Mouse (Mus musculus): Measurements from ENCODE around the gene Anxa6. TPM values are rescaled to one million over a fixed set of nuclear protein-coding genes. Genes with fewer than 3 reads are reported as not detected.
"Not testable (repeated sequence)": the region's sequence is repeated elsewhere in the genome, so short reads cannot be mapped to it uniquely, and the experiment has no call there.

Gene Anxa6
- polyA plus RNA-seq, 1 experiment = 30.5 TPM

DNA sequence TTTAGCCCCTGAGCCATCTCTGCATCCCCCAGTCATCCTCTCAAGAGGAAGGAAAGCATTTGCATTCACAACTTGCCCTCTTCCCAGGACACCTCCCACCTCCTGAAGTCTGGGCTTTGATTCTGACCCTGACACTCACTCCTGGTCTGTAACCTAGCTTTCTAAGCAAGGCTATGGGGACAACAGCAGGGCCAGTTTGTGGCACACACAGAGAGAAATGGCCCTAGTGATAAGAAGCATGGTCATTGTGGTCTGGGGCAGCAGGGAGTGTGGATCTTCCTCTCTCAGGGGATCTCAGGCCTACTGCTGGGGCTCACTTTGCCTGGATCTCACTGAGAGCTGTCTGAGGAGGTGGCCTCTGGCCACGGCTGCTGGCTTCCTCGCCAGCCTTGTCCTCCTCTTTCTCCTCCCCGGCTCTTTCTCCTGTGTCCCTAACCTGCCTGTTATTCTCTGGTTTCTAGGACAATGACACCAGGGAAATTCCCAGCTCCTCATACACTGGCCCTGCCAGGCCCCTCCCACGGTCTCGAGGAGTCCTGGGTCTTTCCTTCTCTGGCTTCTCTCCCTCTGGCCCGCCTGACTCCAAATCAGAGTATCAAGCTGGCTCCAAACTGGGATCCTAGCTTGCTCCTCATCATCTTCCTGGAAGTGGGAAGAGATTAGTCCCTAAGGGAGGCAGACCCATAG is 71.9 kb downstream of the Anxa6 start:
- H3K27ac ChIP-seq (ENCODE audit: control insufficient read depth, insufficient read depth, low read depth, low read length, poor library complexity) = no peak overlapping the region
- 43% methylated on average over 6 of the region's 6 CpGs for WGBS
- H3K4me1 ChIP-seq (ENCODE audit: control insufficient read depth, insufficient read depth, low read length) = peaks cover 11% of the 10 kb centered on the region
- H3K4me3 ChIP-seq (replicated peaks; ENCODE audit: control insufficient read depth, low read depth, low read length) = no peak overlapping the region
- TF ChIP-seq POLR2A (IDR thresholded peaks at IDR 0.05; ENCODE audit: borderline replicate concordance, control insufficient read depth, low read depth, low read length) (no peak), CTCF (IDR thresholded peaks at IDR 0.05; ENCODE audit: control insufficient read depth, insufficient read depth, low read length) (no peak)

DNA sequence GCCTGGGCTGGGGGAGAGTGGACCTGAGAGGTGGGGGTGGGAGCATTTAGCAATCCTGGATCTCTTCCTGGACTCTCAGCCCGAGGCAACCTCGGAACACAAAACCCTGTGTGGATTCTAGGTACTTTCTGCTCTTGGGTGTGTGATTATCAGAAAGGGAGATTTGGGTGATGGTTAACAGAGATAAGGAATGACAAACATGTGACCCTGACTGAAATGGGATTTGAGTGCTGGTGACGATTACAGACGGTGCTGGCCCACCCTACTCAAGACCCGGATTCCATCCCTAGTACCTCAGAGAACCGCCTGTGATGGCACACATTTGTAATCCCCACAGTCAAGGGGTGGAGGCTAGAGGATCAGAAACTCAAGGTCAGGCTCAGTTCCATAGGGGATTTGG is 73.0 kb downstream of the Anxa6 start:
- 68% methylated on average over 6 of the region's 6 CpGs for WGBS
- H3K27ac ChIP-seq (ENCODE audit: control insufficient read depth, insufficient read depth, low read depth, low read length, poor library complexity) = no peak overlapping the region
- no peak for TF ChIP-seq CTCF (IDR thresholded peaks at IDR 0.05; ENCODE audit: control insufficient read depth, insufficient read depth, low read length)
- no peak overlapping the region for H3K4me3 ChIP-seq (replicated peaks; ENCODE audit: control insufficient read depth, low read depth, low read length)
- H3K4me1 ChIP-seq (ENCODE audit: control insufficient read depth, insufficient read depth, low read length) = peaks cover 11% of the 10 kb centered on the region

DNA sequence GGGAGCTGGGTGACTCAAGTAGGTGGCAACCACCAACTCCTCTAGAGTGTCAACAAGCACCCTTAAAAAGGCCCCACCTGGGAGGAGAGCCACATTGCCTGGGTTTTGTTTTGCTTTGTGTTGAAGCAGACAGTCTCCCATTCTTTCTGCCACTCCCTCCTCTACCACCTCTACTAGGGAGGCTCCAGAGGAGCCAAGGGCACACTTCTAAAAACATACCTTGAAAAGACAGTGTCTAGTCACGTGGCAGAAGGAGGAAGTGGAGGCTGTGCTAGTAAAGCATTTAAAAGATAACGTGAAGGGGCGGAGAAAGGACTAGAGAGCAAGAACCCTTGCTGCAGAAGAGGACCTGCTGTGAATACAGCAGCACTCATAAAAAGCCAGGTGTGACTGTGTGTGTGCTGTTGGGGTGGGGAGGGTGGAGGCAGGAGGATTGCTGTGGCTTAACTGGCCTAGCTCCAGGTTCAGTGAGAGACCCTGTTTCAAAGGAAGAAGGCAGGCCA is 74.6 kb downstream of the Anxa6 start:
- 14% methylated on average over 3 of the region's 3 CpGs for WGBS
- no peak for TF ChIP-seq POLR2A (IDR thresholded peaks at IDR 0.05; ENCODE audit: borderline replicate concordance, control insufficient read depth, low read depth, low read length)
- no peak for TF ChIP-seq CTCF (IDR thresholded peaks at IDR 0.05; ENCODE audit: control insufficient read depth, insufficient read depth, low read length)
- Histone ChIP-seq H3K4me3 (replicated peaks; ENCODE audit: control insufficient read depth, low read depth, low read length) (no peak overlapping the region), H3K27ac (ENCODE audit: control insufficient read depth, insufficient read depth, low read depth, low read length, poor library complexity) (peak overlapping the region; percentile 54), H3K4me1 (ENCODE audit: control insufficient read depth, insufficient read depth, low read length) (peaks cover 8% of the 10 kb centered on the region)

GRCm38 (mm10) chr11:54957708-54958107 is 75.5 kb downstream of the Anxa6 start:
- H3K4me3 ChIP-seq (replicated peaks; ENCODE audit: control insufficient read depth, low read depth, low read length); H3K4me1 ChIP-seq (ENCODE audit: control insufficient read depth, insufficient read depth, low read length): not testable (repeated sequence)
- WGBS = 45% methylated on average over 3 of the region's 3 CpGs
- 0 out of 2 replicates have a peak overlapping the region, but pooled peaks have one; percentile 14 for H3K27ac ChIP-seq (ENCODE audit: control insufficient read depth, insufficient read depth, low read depth, low read length, poor library complexity)

DNA sequence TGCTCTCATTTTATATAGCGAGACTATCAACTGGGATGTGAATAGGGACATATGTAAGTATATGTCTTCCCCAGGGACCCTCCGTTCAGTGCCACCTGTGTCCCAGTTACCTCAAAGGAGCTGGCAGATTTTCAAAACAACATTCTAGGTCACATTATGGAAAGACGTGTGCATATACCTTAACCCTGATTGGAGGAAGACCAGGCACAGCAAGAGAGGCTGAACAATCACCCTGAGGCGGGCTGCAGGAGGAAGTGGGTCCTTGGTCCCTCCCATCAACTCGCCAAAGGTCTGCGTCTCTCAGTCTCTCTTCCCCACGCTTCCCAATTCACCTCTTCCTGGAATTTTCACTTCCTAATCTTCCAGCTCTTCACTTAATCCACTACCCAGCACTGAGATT is 76.3 kb downstream of the Anxa6 start:
- H3K4me3 ChIP-seq (replicated peaks; ENCODE audit: control insufficient read depth, low read depth, low read length) = no peak overlapping the region
- 27% methylated on average over 7 of the region's 7 CpGs for WGBS
- H3K4me1 ChIP-seq (ENCODE audit: control insufficient read depth, insufficient read depth, low read length) = peaks cover 4% of the 10 kb centered on the region
- TF ChIP-seq POLR2A (IDR thresholded peaks at IDR 0.05; ENCODE audit: borderline replicate concordance, control insufficient read depth, low read depth, low read length) (no peak), CTCF (IDR thresholded peaks at IDR 0.05; ENCODE audit: control insufficient read depth, insufficient read depth, low read length) (no peak)
- H3K27ac ChIP-seq (ENCODE audit: control insufficient read depth, insufficient read depth, low read depth, low read length, poor library complexity) = no peak overlapping the region

DNA sequence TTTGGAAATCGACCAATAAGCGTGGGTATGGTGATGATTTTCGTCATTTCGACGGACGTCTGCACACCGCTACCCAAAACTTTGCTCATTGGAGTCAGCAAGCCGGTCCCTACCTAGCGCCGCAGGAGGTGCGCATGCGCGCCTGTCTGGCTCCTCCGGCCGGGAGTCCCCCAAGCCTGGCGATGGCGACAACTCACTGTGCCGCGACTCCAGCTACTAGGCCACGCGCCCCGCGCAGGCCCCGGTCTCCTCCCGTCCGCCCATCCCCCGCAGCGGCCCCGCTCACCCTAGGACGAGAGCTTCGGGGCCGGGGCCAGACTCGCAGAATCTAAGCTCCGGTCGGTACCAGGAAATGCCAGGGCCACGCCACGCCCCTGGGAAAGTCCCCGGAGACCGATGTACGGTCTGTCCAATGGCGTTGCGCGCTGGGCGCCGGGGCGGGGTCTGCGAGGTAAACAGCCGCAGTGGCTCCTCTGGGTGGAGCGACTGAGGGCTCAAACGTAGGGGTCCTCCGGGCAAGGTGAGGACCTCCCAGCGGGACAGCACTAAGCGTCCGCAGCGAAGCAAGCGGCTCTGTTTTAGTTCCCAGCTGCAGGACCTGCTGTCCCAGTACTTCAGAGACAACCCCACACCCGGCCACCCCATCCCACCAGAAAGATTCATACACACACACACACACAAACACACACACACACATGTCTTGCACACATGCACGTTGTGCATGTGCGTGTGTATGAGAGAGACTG is 77.3 kb downstream of the Anxa6 start:
- Histone ChIP-seq H3K4me1 (ENCODE audit: control insufficient read depth, insufficient read depth, low read length) (peaks cover 3% of the 10 kb centered on the region), H3K27ac (ENCODE audit: control insufficient read depth, insufficient read depth, low read depth, low read length, poor library complexity) (peak overlapping the region; percentile 88), H3K4me3 (replicated peaks; ENCODE audit: control insufficient read depth, low read depth, low read length) (peak overlapping the region; percentile 70)
- peak; percentile 12; the same call in 1 of the 2 replicates for TF ChIP-seq CTCF (IDR thresholded peaks at IDR 0.05; ENCODE audit: control insufficient read depth, insufficient read depth, low read length)
- TF ChIP-seq POLR2A (IDR thresholded peaks at IDR 0.05; ENCODE audit: borderline replicate concordance, control insufficient read depth, low read depth, low read length) = peak; percentile 61; the same call in 1 of the 2 replicates
- under 1% methylated on average over 59 of the region's 59 CpGs for WGBS

GRCm38 (mm10) chr11:54955400-54955734 is 77.9 kb downstream of the Anxa6 start:
- not testable (repeated sequence) for H3K4me1 ChIP-seq (ENCODE audit: control insufficient read depth, insufficient read depth, low read length)
- WGBS = 29% methylated on average over 10 of the region's 10 CpGs
- peak overlapping the region; percentile 88 for H3K27ac ChIP-seq (ENCODE audit: control insufficient read depth, insufficient read depth, low read depth, low read length, poor library complexity)
- H3K4me3 ChIP-seq (replicated peaks; ENCODE audit: control insufficient read depth, low read depth, low read length) = peak overlapping the region; percentile 70

DNA sequence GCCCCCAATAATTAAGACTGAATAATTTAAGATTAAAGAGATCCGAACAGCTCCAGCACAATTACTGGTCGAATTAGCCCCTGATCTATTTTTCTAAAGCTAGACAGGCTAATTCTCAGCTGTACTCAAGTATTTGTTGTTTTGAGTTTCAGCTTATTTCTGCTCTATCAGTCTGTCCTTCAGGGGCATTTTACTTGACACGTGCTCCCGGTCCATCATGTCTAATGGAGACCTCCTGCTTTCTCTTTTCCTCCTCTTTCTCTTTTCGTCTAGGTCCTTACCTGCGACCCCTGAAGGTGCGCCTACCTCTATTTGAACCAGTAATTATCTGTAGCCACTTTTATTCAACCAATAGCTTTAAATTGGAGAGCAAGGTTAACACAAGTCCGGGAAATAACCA is 78.5 kb downstream of the Anxa6 start:
- Histone ChIP-seq H3K4me3 (replicated peaks; ENCODE audit: control insufficient read depth, low read depth, low read length) (no peak overlapping the region), H3K27ac (ENCODE audit: control insufficient read depth, insufficient read depth, low read depth, low read length, poor library complexity) (no peak overlapping the region), H3K4me1 (ENCODE audit: control insufficient read depth, insufficient read depth, low read length) (peaks cover 3% of the 10 kb centered on the region)
- TF ChIP-seq CTCF (IDR thresholded peaks at IDR 0.05; ENCODE audit: control insufficient read depth, insufficient read depth, low read length) (no peak), POLR2A (IDR thresholded peaks at IDR 0.05; ENCODE audit: borderline replicate concordance, control insufficient read depth, low read depth, low read length) (no peak)
- WGBS = 79% methylated on average over 8 of the region's 8 CpGs
